Mouse (Mus musculus) cerebellum, adult 11 months (tissue): Measurements from ENCODE around the gene Pcdh15.

Source experiments
- DNase-seq: peaks from one replicate; pipeline ENCODE4 v3.0.0; 2022

Gene Pcdh15

GRCm38 (mm10) chr10:74625715-74626114 lies 1526.6 kb downstream of the Pcdh15 start:
- no peak for DNase-seq

- DNase-seq: no peak
Measured at GRCm38 (mm10) chr10:74626596-74626995, 1527.5 kb downstream of the Pcdh15 start.

GRCm38 (mm10) chr10:74631314-74631713 lies 1532.2 kb downstream of the Pcdh15 start:
- no peak for DNase-seq

GRCm38 (mm10) chr10:74637040-74637439 lies 1537.9 kb downstream of the Pcdh15 start:
- DNase-seq: no peak

- no peak for DNase-seq
Measured at GRCm38 (mm10) chr10:74642125-74642524, 1543.0 kb downstream of the Pcdh15 start.

- DNase-seq: no peak
Measured at GRCm38 (mm10) chr10:74663171-74663570, 1564.0 kb downstream of the Pcdh15 start.

GRCm38 (mm10) chr10:74680016-74680491 lies 1580.9 kb downstream of the Pcdh15 start:
- no peak for DNase-seq

- DNase-seq: no peak
Measured at GRCm38 (mm10) chr10:74680559-74680958, 1581.4 kb downstream of the Pcdh15 start.
